ENCODE assay signal across 8 mouse cellular contexts in the genomic region with DNA sequence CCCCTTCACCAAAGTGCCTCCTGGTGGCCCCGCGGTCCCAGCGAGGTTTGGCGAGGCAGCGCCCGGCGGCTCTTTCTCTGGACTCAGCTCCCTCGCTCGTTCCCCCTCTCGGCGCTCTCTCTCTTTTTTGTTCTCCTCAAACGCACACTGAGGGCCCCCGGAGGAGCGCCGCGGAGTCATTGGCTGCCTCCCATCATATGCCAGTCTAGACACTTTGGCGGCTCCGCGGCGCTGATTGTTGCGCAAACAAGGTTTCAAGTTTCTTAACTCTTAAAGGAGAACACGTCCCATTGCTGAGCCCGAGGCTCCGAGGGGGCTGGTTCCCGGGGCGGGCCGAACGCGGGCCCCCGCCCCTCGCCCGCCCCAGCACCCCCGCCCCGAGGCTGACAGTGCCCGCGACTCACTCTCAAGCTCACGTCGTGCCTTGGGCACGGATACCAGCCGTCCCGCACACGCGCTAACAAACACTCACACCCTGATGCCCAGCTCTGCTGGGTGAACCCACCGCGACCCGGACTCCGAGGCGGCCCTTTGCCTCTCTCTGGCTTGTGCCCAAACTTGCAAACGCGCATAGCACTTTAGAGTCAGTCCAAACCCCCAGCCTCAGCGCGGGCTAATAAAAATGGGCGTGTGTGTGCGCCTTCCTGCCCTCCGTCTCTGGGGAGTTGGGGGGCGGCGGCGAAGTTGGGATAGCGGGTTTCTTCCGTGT. TPM values are rescaled to one million over a fixed set of nuclear protein-coding genes. Genes with fewer than 3 reads are reported as not detected.
DNase-seq lines count a peak whose midpoint lies in the region; ATAC-seq and TF ChIP-seq lines count a peak whose summit lies in the region.

TSS of gene Smad6 (minus strand) at position 207 of the 709 bp plus-strand sequence.

- H3K4me1 ChIP-seq in bone marrow, adult 2 months (ENCODE audit: control insufficient read depth, insufficient read depth, low read length): no peaks in the 10 kb centered on the region; the same call in 1 of the 2 replicates
- peaks cover 61% of the 10 kb centered on the region for H3K4me1 ChIP-seq in forebrain, embryonic 12.5 days
- peaks cover 35% of the 10 kb centered on the region for H3K4me1 ChIP-seq in heart, embryonic 16.5 days (ENCODE audit: control insufficient read depth, insufficient read depth, low read length)
- peaks cover 96% of the 10 kb centered on the region for H3K4me1 ChIP-seq in liver, embryonic 15.5 days (replicated peaks)
- H3K4me1 ChIP-seq in neural tube, embryonic 11.5 days (ENCODE audit: control insufficient read depth, insufficient read depth, low read length): peaks cover 28% of the 10 kb centered on the region

- H3K4me2 ChIP-seq in forebrain, embryonic 12.5 days: peak within 1 kb of the TSS; percentile 86
- H3K4me2 ChIP-seq in heart, embryonic 16.5 days (ENCODE audit: low read depth, low read length): peak within 1 kb of the TSS; percentile 99
- peak within 1 kb of the TSS; percentile 97 for H3K4me2 ChIP-seq in liver, embryonic 15.5 days
- H3K4me2 ChIP-seq in neural tube, embryonic 11.5 days (ENCODE audit: low read depth): peak within 1 kb of the TSS; percentile 95

- no peaks in the 10 kb centered on the region for H3K9me3 ChIP-seq in forebrain, embryonic 12.5 days
- H3K9me3 ChIP-seq in heart, embryonic 16.5 days (replicated peaks; ENCODE audit: control insufficient read depth, low read length): no peaks in the 10 kb centered on the region
- no peaks in the 10 kb centered on the region for H3K9me3 ChIP-seq in liver, embryonic 15.5 days (replicated peaks)
- H3K9me3 ChIP-seq in neural tube, embryonic 11.5 days (ENCODE audit: control insufficient read depth, low read length): no peaks in the 10 kb centered on the region

- H3K36me3 ChIP-seq in forebrain, embryonic 12.5 days (replicated peaks): no peaks in the 10 kb centered on the region
- H3K36me3 ChIP-seq in heart, embryonic 16.5 days (ENCODE audit: control insufficient read depth, insufficient read depth): no peaks in the 10 kb centered on the region; the same call in 1 of the 2 replicates
- no peaks in the 10 kb centered on the region for H3K36me3 ChIP-seq in liver, embryonic 15.5 days (replicated peaks)
- H3K36me3 ChIP-seq in neural tube, embryonic 11.5 days (ENCODE audit: control insufficient read depth, insufficient read depth, low read length): no peaks in the 10 kb centered on the region

- H3K27me3 ChIP-seq in forebrain, embryonic 12.5 days: peaks cover 58% of the 10 kb centered on the region
- H3K27me3 ChIP-seq in heart, embryonic 16.5 days (ENCODE audit: control insufficient read depth, insufficient read depth, low read length): no peaks in the 10 kb centered on the region
- peaks cover 54% of the 10 kb centered on the region for H3K27me3 ChIP-seq in liver, embryonic 15.5 days
- H3K27me3 ChIP-seq in neural tube, embryonic 11.5 days (ENCODE audit: control insufficient read depth, insufficient read depth, low read length): 0 out of 2 replicates have a peak, but pooled peaks cover 2% of the 10 kb centered on the region

- H3K9ac ChIP-seq in forebrain, embryonic 12.5 days: peak within 1 kb of the TSS; percentile 88
- H3K9ac ChIP-seq in heart, embryonic 16.5 days (ENCODE audit: low read length): peak within 1 kb of the TSS; percentile 98
- peak within 1 kb of the TSS; percentile 62 for H3K9ac ChIP-seq in liver, embryonic 15.5 days
- H3K9ac ChIP-seq in neural tube, embryonic 11.5 days (ENCODE audit: low read length): peak within 1 kb of the TSS; percentile 93

- under 1% methylated on average over 60 of the region's 60 CpGs for WGBS in bone marrow, adult 2 months
- under 1% methylated on average over 60 of the region's 60 CpGs for WGBS in forebrain, embryonic 12.5 days
- WGBS in heart, embryonic 16.5 days: under 1% methylated on average over 59 of the region's 60 CpGs
- under 1% methylated on average over 60 of the region's 60 CpGs for WGBS in liver, embryonic 15.5 days (ENCODE audit: insufficient replicate concordance)
- WGBS in neural tube, embryonic 11.5 days: 0% methylated on average over 56 of the region's 60 CpGs

- ATAC-seq in CD4-positive, CD25-positive, alpha-beta regulatory T cell, adult 4 months: peak; percentile 15
- peak; percentile 60 for ATAC-seq in forebrain, embryonic 12.5 days (ENCODE audit: low FRiP score)
- peak; percentile 74 for ATAC-seq in heart, embryonic 16.5 days (replicated peaks; ENCODE audit: extremely low read depth, insufficient read depth, low FRiP score)
- ATAC-seq in liver, embryonic 15.5 days (ENCODE audit: insufficient read depth): peak; percentile 20
- ATAC-seq in neural tube, embryonic 11.5 days (ENCODE audit: insufficient read depth, low FRiP score, low TSS enrichment): peak; percentile 67

- peak; percentile 21; the same call in 1 of the 2 replicates for TF ChIP-seq POLR2A in bone marrow, adult 2 months (IDR thresholded peaks at IDR 0.05; ENCODE audit: borderline replicate concordance, control insufficient read depth, low read depth, low read length)

- H3K27ac ChIP-seq in bone marrow, adult 2 months (ENCODE audit: control insufficient read depth, insufficient read depth, low read depth, low read length, poor library complexity): peak within 1 kb of the TSS; percentile 34; the same call in 1 of the 2 replicates
- peak within 1 kb of the TSS; percentile 91 for H3K27ac ChIP-seq in forebrain, embryonic 12.5 days
- H3K27ac ChIP-seq in heart, embryonic 16.5 days (ENCODE audit: low read length): peak within 1 kb of the TSS; percentile 99
- peak within 1 kb of the TSS; percentile 74 for H3K27ac ChIP-seq in liver, embryonic 15.5 days (replicated peaks)
- H3K27ac ChIP-seq in neural tube, embryonic 11.5 days (ENCODE audit: low read depth, low read length): peak within 1 kb of the TSS; percentile 94

- peak within 1 kb of the TSS; percentile 40 for H3K4me3 ChIP-seq in bone marrow, adult 2 months (replicated peaks; ENCODE audit: control insufficient read depth, low read depth, low read length)
- H3K4me3 ChIP-seq in forebrain, embryonic 12.5 days (replicated peaks): peak within 1 kb of the TSS; percentile 64
- H3K4me3 ChIP-seq in heart, embryonic 16.5 days (ENCODE audit: low read length): peak within 1 kb of the TSS; percentile 75
- H3K4me3 ChIP-seq in liver, embryonic 15.5 days (replicated peaks): peak within 1 kb of the TSS; percentile 62
- H3K4me3 ChIP-seq in neural tube, embryonic 11.5 days (ENCODE audit: low read depth, low read length): peak within 1 kb of the TSS; percentile 85

- peak; percentile 94 to 97 for DNase-seq in kidney, postnatal 36 days
- DNase-seq in neural tube, embryonic 11.5 days (ENCODE audit: low spot score): peak; percentile 95
- DNase-seq in testis, postnatal 14 days (ENCODE audit: low spot score): peak; percentile 83

- TF ChIP-seq CTCF in bone marrow, adult 2 months (IDR thresholded peaks at IDR 0.05; ENCODE audit: control insufficient read depth, insufficient read depth, low read length): no peak

RNA-seq across cellular contexts. Expression of gene Smad6, which starts in this region (rescaled TPM):
- under 1 TPM in 1 of 2 experiments, not detected in 1; 0.11 TPM for polyA plus RNA-seq in CD4-positive, CD25-positive, alpha-beta regulatory T cell, adult 4 months (2017; shearing (Covaris generic))
- polyA plus RNA-seq in bone marrow, adult 2 months (2011; ENCODE audit: insufficient read depth, insufficient read length, low replicate concordance, missing spikeins): 0.97 and 1.3 TPM in 2 replicates
- 5.2 and 6.5 TPM in 2 replicates for polyA plus RNA-seq in forebrain, embryonic 12.5 days (2016; fragmentation: Nextera tagmentation; extraction: Ambion mirVana)
- 12.8 and 13.7 TPM in 2 replicates for polyA plus RNA-seq in heart, embryonic 16.5 days (2015; fragmentation: Nextera tagmentation; extraction: Ambion mirVana)
- polyA plus RNA-seq in liver, embryonic 15.5 days (2015; fragmentation: Nextera tagmentation; extraction: Ambion mirVana): 2.3 and 2.9 TPM in 2 replicates
- 6.8 and 7.7 TPM in 2 replicates for polyA plus RNA-seq in neural tube, embryonic 11.5 days (2014; fragmentation: Nextera tagmentation; extraction: Ambion mirVana)

Comparison
In these comparisons a context has a peak if more than half of its experiments do, and no peak if none do; other contexts are left out.
1. Peak in every context shown above with its lines: DNase-seq, ATAC-seq, H3K4me3 ChIP-seq and H3K27ac ChIP-seq.
2. Peak in ATAC-seq in CD4-positive, CD25-positive, alpha-beta regulatory T cell, adult 4 months; RNA of the gene not detected or under 1 TPM.
3. ATAC-seq: peak in every context shown above with its lines; median percentile 74 in heart, embryonic 16.5 days; 67 in neural tube, embryonic 11.5 days; 60 in forebrain, embryonic 12.5 days; 20 in liver, embryonic 15.5 days; 15 in CD4-positive, CD25-positive, alpha-beta regulatory T cell, adult 4 months.
4. H3K27ac ChIP-seq: peak in every context shown above with its lines; median percentile 99 in heart, embryonic 16.5 days; 94 in neural tube, embryonic 11.5 days; 91 in forebrain, embryonic 12.5 days; 74 in liver, embryonic 15.5 days; 34 in bone marrow, adult 2 months.